Mouse (Mus musculus) embryonic fibroblast, embryonic 13.5 days (primary cell): ENCODE measurements around the gene Col12a1.

ENCODE experiments used
- CTCF ChIP-seq: IDR thresholded peaks from 2 replicates; pipeline ENCODE4 v1.5.1; 2011; ENCODE audit warnings: mild to moderate bottlenecking, control low read depth, low read length, moderate library complexity, borderline replicate concordance; ENCODE audit not compliant: insufficient read depth
- POLR2A ChIP-seq: IDR thresholded peaks from 2 replicates; pipeline ENCODE4 v1.6.1; 2011; ENCODE audit warnings: low read depth, mild to moderate bottlenecking, control low read depth, low read length, moderate library complexity

DNA sequence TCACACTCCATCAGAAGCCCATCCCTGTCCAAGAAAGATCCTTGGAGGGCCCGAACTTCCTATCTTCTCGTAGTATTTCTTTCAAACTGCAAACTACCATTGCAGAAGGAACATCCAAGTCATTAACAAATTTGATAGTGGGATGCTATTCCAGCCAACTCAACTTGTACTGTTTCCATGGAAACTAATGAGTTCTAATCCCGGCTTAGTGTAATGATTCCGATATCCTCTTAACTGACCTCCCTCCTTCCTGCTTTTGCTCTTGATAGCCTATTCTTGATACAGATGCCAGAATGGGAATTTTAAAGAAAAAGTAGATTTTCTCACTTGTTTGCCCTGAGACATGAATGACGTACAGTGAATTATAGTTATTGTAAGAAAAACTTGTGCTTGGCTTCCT, 112.5 kb downstream of the Col12a1 start:
- TF ChIP-seq POLR2A = no peak
- TF ChIP-seq CTCF = no peak
